Mouse (Mus musculus) MEL (cell line): ENCODE results near the gene Prkce.

ENCODE experiments used
- EP300 ChIP-seq, 2 experiments: IDR thresholded peaks; 2 replicates each; pipeline ENCODE4 v1.6.1; 2011; ENCODE audit warnings: improper control_type of control experiment in 2 of 2, low read length in 2 of 2, low read depth in 1 of 2, mild to moderate bottlenecking in 1 of 2
- SIN3A ChIP-seq: IDR thresholded peaks from 2 replicates; pipeline ENCODE4 v1.6.1; 2012; ENCODE audit warnings: low read length, improper control_type of control experiment, inconsistent platforms
- USF1 ChIP-seq: IDR thresholded peaks from 2 replicates; pipeline ENCODE4 v1.6.1; 2014; ENCODE audit warnings: low read depth, mild to moderate bottlenecking, inconsistent platforms, low read length, improper control_type of control experiment, moderate library complexity

- TF ChIP-seq EP300 (IDR thresholded peaks at IDR 0.05; ENCODE audit: low read depth in 1 of 2, low read length in 2 of 2) (no peak), SIN3A (no peak), USF1 (no peak)
Observed at GRCm38 (mm10) chr17:86703336-86703735, 535.8 kb downstream of the Prkce start.
